Mouse (Mus musculus) gastrocnemius, adult 2 months (tissue): Measurements from ENCODE around the gene Dip2a. TPM values are rescaled to one million over a fixed set of nuclear protein-coding genes. Genes with fewer than 3 reads are reported as not detected.

Experiments
- DNase-seq: peaks from one replicate; pipeline ENCODE4 v3.0.0; 2022
- H3K27ac ChIP-seq: fragments of 200-600 bp; 2 replicates; pipeline ENCODE4 v1.8.1; 2022; ENCODE audit warnings: mild to moderate bottlenecking
- H3K4me3 ChIP-seq: fragments of 200-600 bp; 2 replicates; pipeline ENCODE4 v1.8.1; 2022; ENCODE audit warnings: mild to moderate bottlenecking, moderate library complexity
- CTCF ChIP-seq: fragments of 200-600 bp; IDR thresholded peaks from 2 replicates; pipeline ENCODE4 v1.8.1; 2022; ENCODE audit warnings: antibody characterized with exemption, mild to moderate bottlenecking, moderate library complexity
- intact Hi-C: fragments of 180-260 bp; cut with DNase I; formaldehyde crosslinking; loops from one replicate; pipeline ENCODE4 v1.15.1; 2025
- long read RNA-seq, 2 experiments: library from polyadenylated mRNA; stranded (forward); transcript quantifications; one replicate each; pipeline ENCODE4 v2.0.0; 2021
- total RNA-seq, 2 experiments: library from RNA; stranded (reverse); gene quantifications; 2 replicates each; pipeline ENCODE4 v1.2.3; 2021

The Dip2a gene
- 1 to 10 TPM; 3.8 to 5.0 TPM for total RNA-seq
- long read RNA-seq, experiment 1, partial matches to known transcripts, result 1 of 1 reads
- long read RNA-seq, experiment 1, other reads (novel, unspliced or antisense), result 0 of 1 reads
- long read RNA-seq, experiment 2, result 0 reads

- peak within 1 kb of the TSS; percentile 91 for H3K4me3 ChIP-seq
- DNase-seq, result peak; percentile 98
- TF ChIP-seq CTCF, result no peak; the same call in 1 of the 2 replicates
- peak within 1 kb of the TSS; percentile 89 for H3K27ac ChIP-seq
- intact Hi-C loops, result loop anchor here (5.0 kb wide), 1 partner anchor 67 kb away; no protein-coding TSS in a partner anchor
Observed at GRCm38 (mm10) chr10:76344711-76345539, at the start of gene Dip2a. TSS of gene Dip2a (minus strand) at chr10:76345291.

GRCm38 (mm10) chr10:76392596-76392995 is 47.5 kb upstream of the Dip2a start:
- no peak for TF ChIP-seq CTCF
- DNase-seq, result peak; percentile 79
- intact Hi-C loops, result no loop called here
- no peak overlapping the region for H3K4me3 ChIP-seq
- peak overlapping the region; percentile 78 for H3K27ac ChIP-seq

- intact Hi-C loops, result no loop called here
- peak; percentile 70 for DNase-seq
- H3K4me3 ChIP-seq, result no peak overlapping the region
- peak overlapping the region; percentile 78 for H3K27ac ChIP-seq
- TF ChIP-seq CTCF, result peak; percentile 78
Observed at GRCm38 (mm10) chr10:76391786-76392185, 46.7 kb upstream of the Dip2a start.

- no peak for TF ChIP-seq CTCF
- DNase-seq, result peak; percentile 57
- Histone ChIP-seq H3K4me3 (no peak overlapping the region), H3K27ac (peak overlapping the region; percentile 78)
- intact Hi-C loops, result no loop called here
Observed at GRCm38 (mm10) chr10:76391166-76391565, 46.1 kb upstream of the Dip2a start.

- intact Hi-C loops, result no loop called here
- no peak overlapping the region for H3K27ac ChIP-seq
- DNase-seq, result no peak
- H3K4me3 ChIP-seq, result no peak overlapping the region
- no peak for TF ChIP-seq CTCF
Observed at GRCm38 (mm10) chr10:76374981-76375380, 29.9 kb upstream of the Dip2a start.

GRCm38 (mm10) chr10:76371736-76372135 is 26.6 kb upstream of the Dip2a start:
- H3K4me3 ChIP-seq, result no peak overlapping the region
- no peak overlapping the region for H3K27ac ChIP-seq
- no peak for TF ChIP-seq CTCF
- intact Hi-C loops, result no loop called here
- no peak for DNase-seq

- peak; percentile 7 for DNase-seq
- no peak overlapping the region for H3K27ac ChIP-seq
- H3K4me3 ChIP-seq, result no peak overlapping the region
- intact Hi-C loops, result no loop called here
- no peak for TF ChIP-seq CTCF
Observed at GRCm38 (mm10) chr10:76368766-76369165, 23.7 kb upstream of the Dip2a start.

- TF ChIP-seq CTCF, result no peak
- DNase-seq, result peak; percentile 13
- intact Hi-C loops, result no loop called here
- no peak overlapping the region for H3K4me3 ChIP-seq
- H3K27ac ChIP-seq, result peak overlapping the region; percentile 69
Observed at GRCm38 (mm10) chr10:76363233-76363632, 18.1 kb upstream of the Dip2a start.

GRCm38 (mm10) chr10:76358468-76358867 is 13.4 kb upstream of the Dip2a start:
- H3K27ac ChIP-seq, result peak overlapping the region; percentile 80
- intact Hi-C loops, result no loop called here

GRCm38 (mm10) chr10:76357286-76357875 is 12.3 kb upstream of the Dip2a start:
- Histone ChIP-seq H3K4me3 (no peak overlapping the region), H3K27ac (peak overlapping the region; percentile 80)
- no peak for TF ChIP-seq CTCF
- intact Hi-C loops, result no loop called here
- peak; percentile 57 for DNase-seq

More at GRCm38 (mm10) chr10:76358468-76358867, 13.4 kb upstream of the Dip2a start:
- TF ChIP-seq CTCF, result no peak
- no peak for DNase-seq
- no peak overlapping the region for H3K4me3 ChIP-seq

GRCm38 (mm10) chr10:76354974-76355373 is 9.9 kb upstream of the Dip2a start:
- H3K4me3 ChIP-seq, result no peak overlapping the region
- intact Hi-C loops, result no loop called here
- no peak for TF ChIP-seq CTCF
- H3K27ac ChIP-seq, result no peak overlapping the region
- DNase-seq, result no peak

- H3K27ac ChIP-seq, result 0 out of 2 replicates have a peak overlapping the region, but pooled peaks have one; percentile 35
- intact Hi-C loops, result no loop called here
Observed at GRCm38 (mm10) chr10:76353986-76354385, 8.9 kb upstream of the Dip2a start.

GRCm38 (mm10) chr10:76351953-76352352 is 6.9 kb upstream of the Dip2a start:
- Histone ChIP-seq H3K4me3 (no peak overlapping the region), H3K27ac (peak overlapping the region; percentile 36)
- no peak for DNase-seq
- intact Hi-C loops, result no loop called here
- no peak for TF ChIP-seq CTCF

More at GRCm38 (mm10) chr10:76353986-76354385, 8.9 kb upstream of the Dip2a start:
- H3K4me3 ChIP-seq, result no peak overlapping the region
- peak; percentile 39 for DNase-seq
- no peak for TF ChIP-seq CTCF
